Mouse (Mus musculus) spleen, adult 2 months (tissue): Measurements from ENCODE around the gene Itsn1. TPM values are rescaled to one million over a fixed set of nuclear protein-coding genes. Genes with fewer than 3 reads are reported as not detected.

Experiments used
- DNase-seq, 2 experiments: peaks; one replicate each; pipeline versions ENCODE4 v3.0.0 to v3.0.0-alpha.2; 2012 to 2021; ENCODE audit warnings: low spot score in 2 of 2, low read depth in 1 of 2
- H3K27ac ChIP-seq: fragments of 200-500 bp; 2 replicates; pipeline ENCODE4 v1.5.1; 2012; ENCODE audit warnings: low read length, inconsistent platforms; ENCODE audit not compliant: insufficient read depth
- H3K27me3 ChIP-seq: fragments of 200-500 bp; 2 replicates; pipeline ENCODE4 v1.6.1; 2012; ENCODE audit warnings: mild to moderate bottlenecking, moderate library complexity, low read length, inconsistent platforms; ENCODE audit not compliant: control insufficient read depth, insufficient read depth
- H3K36me3 ChIP-seq: fragments of 200-500 bp; 2 replicates; pipeline ENCODE4 v1.6.1; 2012; ENCODE audit warnings: mild to moderate bottlenecking, low read length, inconsistent platforms; ENCODE audit not compliant: control insufficient read depth, insufficient read depth
- H3K4me1 ChIP-seq: fragments of 200-500 bp; 2 replicates; pipeline ENCODE4 v1.6.1; 2011; ENCODE audit warnings: inconsistent platforms; ENCODE audit not compliant: control insufficient read depth, insufficient read depth, insufficient read length
- H3K4me3 ChIP-seq: fragments of 200-500 bp; 2 replicates; pipeline ENCODE4 v1.5.1; 2011; ENCODE audit warnings: mild to moderate bottlenecking, inconsistent platforms; ENCODE audit not compliant: insufficient read depth, insufficient read length; ENCODE audit errors: extremely low read depth
- CTCF ChIP-seq: fragments of 200-500 bp; IDR thresholded peaks from 2 replicates; pipeline ENCODE4 v1.5.1; 2011; ENCODE audit warnings: mild to moderate bottlenecking, inconsistent platforms; ENCODE audit not compliant: insufficient read depth, insufficient read length, insufficient replicate concordance; ENCODE audit errors: extremely low read depth
- POLR2A ChIP-seq: fragments of 200-500 bp; IDR thresholded peaks from 2 replicates; pipeline ENCODE4 v1.6.1; 2011; ENCODE audit warnings: low read depth, low read length, inconsistent platforms
- WGBS: fragments of 180-500 bp; shearing (Covaris S2); methylation state at CpG from one replicate; pipeline ENCODE4 v1.1.7; 2018; 5-methylcytosine and 5-hydroxymethylcytosine counted together
- polyA plus RNA-seq: library from polyadenylated mRNA; depleted of rRNA; stranded (reverse); fragments of >200 nt; gene quantifications from 2 replicates; pipeline ENCODE4 v1.2.3, GENCODE M21; 2012

Gene Itsn1
- polyA plus RNA-seq, 1 experiment = 36.0 TPM

GRCm38 (mm10) chr16:91754957-91755356 is 25.9 kb downstream of the Itsn1 start:
- H3K36me3 ChIP-seq = no peaks in the 10 kb centered on the region
- WGBS = 14% methylated on average over 6 of the region's 6 CpGs
- H3K4me3 ChIP-seq = no peak overlapping the region
- TF ChIP-seq POLR2A (no peak), CTCF (no peak)
- H3K27ac ChIP-seq = no peak overlapping the region
- H3K27me3 ChIP-seq = no peaks in the 10 kb centered on the region
- DNase-seq = peak in 1 of 2 experiments; percentile 34
- no peaks in the 10 kb centered on the region; the same call in 1 of the 2 replicates for H3K4me1 ChIP-seq

GRCm38 (mm10) chr16:91761202-91761601 is 32.1 kb downstream of the Itsn1 start:
- Histone ChIP-seq H3K27me3 (no peaks in the 10 kb centered on the region), H3K27ac (no peak overlapping the region), H3K4me3 (no peak overlapping the region), H3K4me1 (no peaks in the 10 kb centered on the region), H3K36me3 (no peaks in the 10 kb centered on the region)
- no peak for DNase-seq
- TF ChIP-seq POLR2A (no peak), CTCF (no peak)
- WGBS = 91% methylated on average over 9 of the region's 9 CpGs

- WGBS = 36% methylated on average over 3 of the region's 3 CpGs
- Histone ChIP-seq H3K27me3 (no peaks in the 10 kb centered on the region), H3K27ac (no peak overlapping the region)
Observed at GRCm38 (mm10) chr16:91761761-91762160, 32.7 kb downstream of the Itsn1 start.

GRCm38 (mm10) chr16:91762476-91762875 is 33.4 kb downstream of the Itsn1 start:
- no peaks in the 10 kb centered on the region for H3K36me3 ChIP-seq
- TF ChIP-seq POLR2A = no peak
- TF ChIP-seq CTCF = no peak
- H3K27ac ChIP-seq = no peak overlapping the region
- no peak for DNase-seq
- H3K4me1 ChIP-seq = no peaks in the 10 kb centered on the region
- H3K27me3 ChIP-seq = no peaks in the 10 kb centered on the region
- no peak overlapping the region for H3K4me3 ChIP-seq
- 86% methylated on average over 7 of the region's 7 CpGs for WGBS

More at GRCm38 (mm10) chr16:91761761-91762160, 32.7 kb downstream of the Itsn1 start:
- Histone ChIP-seq H3K4me1 (no peaks in the 10 kb centered on the region), H3K4me3 (no peak overlapping the region), H3K36me3 (no peaks in the 10 kb centered on the region)
- no peak for TF ChIP-seq POLR2A
- TF ChIP-seq CTCF = no peak
- no peak for DNase-seq

- DNase-seq = no peak
- 42% methylated on average over 6 of the region's 6 CpGs for WGBS
- Histone ChIP-seq H3K27ac (no peak overlapping the region), H3K27me3 (no peaks in the 10 kb centered on the region), H3K36me3 (no peaks in the 10 kb centered on the region), H3K4me1 (no peaks in the 10 kb centered on the region), H3K4me3 (no peak overlapping the region)
- no peak for TF ChIP-seq POLR2A
Observed at GRCm38 (mm10) chr16:91763975-91764374, 34.9 kb downstream of the Itsn1 start.

- Histone ChIP-seq H3K27me3 (no peaks in the 10 kb centered on the region), H3K27ac (no peak overlapping the region), H3K4me3 (no peak overlapping the region), H3K4me1 (no peaks in the 10 kb centered on the region), H3K36me3 (no peaks in the 10 kb centered on the region)
- no peak for DNase-seq
- TF ChIP-seq CTCF = no peak
- TF ChIP-seq POLR2A = no peak
- WGBS = 69% methylated on average over 6 of the region's 6 CpGs
Observed at GRCm38 (mm10) chr16:91764414-91764813, 35.3 kb downstream of the Itsn1 start.

- TF ChIP-seq POLR2A = no peak
- TF ChIP-seq CTCF = no peak
- no peaks in the 10 kb centered on the region for H3K4me1 ChIP-seq
- H3K27ac ChIP-seq = no peak overlapping the region
- no peaks in the 10 kb centered on the region for H3K36me3 ChIP-seq
- H3K27me3 ChIP-seq = no peaks in the 10 kb centered on the region
- WGBS = 92% methylated on average over 15 of the region's 15 CpGs
- no peak overlapping the region for H3K4me3 ChIP-seq
- DNase-seq = no peak
Observed at GRCm38 (mm10) chr16:91765121-91765815, 36.2 kb downstream of the Itsn1 start.
